Mouse (Mus musculus) thymus, adult 2 months (tissue): ENCODE data around the gene Cacna1d.

Experiments
- CTCF ChIP-seq: fragments of 200-500 bp; IDR thresholded peaks from 2 replicates; pipeline ENCODE4 v1.5.1; 2012; ENCODE audit warnings: mild to moderate bottlenecking, control low read depth, low read length, moderate library complexity, borderline replicate concordance; ENCODE audit not compliant: control insufficient read depth, poor library complexity, insufficient read depth; ENCODE audit errors: extremely low read depth
- POLR2A ChIP-seq: fragments of 200-500 bp; IDR thresholded peaks from 2 replicates; pipeline ENCODE4 v1.6.1; 2012; ENCODE audit warnings: mild to moderate bottlenecking, low read length, control low read depth, moderate library complexity; ENCODE audit not compliant: control insufficient read depth, poor library complexity, insufficient read depth; ENCODE audit errors: extremely low read depth

DNA sequence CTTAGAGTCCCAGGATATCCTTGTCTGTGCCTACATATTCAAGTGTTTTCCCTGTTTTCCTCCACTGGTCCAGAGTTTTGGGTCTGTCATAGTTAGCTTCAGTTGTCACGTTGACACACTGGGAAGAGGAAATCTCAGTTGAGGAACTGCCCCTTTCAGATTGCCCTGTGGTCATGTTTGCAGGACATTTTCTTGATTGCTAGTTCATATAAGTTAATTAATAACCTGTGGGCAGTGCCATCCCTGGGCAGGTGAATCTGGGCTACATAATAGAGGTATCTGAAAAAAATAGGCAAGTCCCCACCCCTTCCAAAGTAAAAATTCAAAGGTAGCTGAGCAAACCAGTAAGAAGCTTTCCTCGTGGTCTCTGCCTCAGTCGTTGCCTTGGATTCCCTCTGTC, 51.3 kb downstream of the Cacna1d start:
- TF ChIP-seq CTCF: no peak
- TF ChIP-seq POLR2A: no peak
